Mouse (Mus musculus): ENCODE results near the gene Dennd1b.

Gene Dennd1b

DNA sequence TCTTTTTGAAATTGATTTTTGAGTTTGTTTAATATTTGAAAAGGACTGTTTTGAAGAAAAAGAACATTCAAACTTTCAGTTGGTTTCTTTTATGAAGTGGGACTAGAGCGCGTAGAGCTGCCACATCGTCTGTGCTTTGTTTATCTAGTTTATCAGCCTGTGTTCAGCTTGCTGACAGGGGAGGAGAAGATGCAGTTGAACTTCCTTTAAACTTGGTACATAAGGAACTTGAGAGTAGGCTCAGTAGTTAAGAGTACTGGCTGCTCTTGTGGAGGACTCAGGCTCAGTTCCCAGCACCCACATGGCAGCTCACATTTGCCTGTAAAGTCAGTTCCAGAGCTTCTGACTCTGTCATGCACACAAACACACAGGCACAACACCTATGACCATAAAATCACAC is 124.3 kb downstream of the Dennd1b start:
- DNase-seq = no peak

DNA sequence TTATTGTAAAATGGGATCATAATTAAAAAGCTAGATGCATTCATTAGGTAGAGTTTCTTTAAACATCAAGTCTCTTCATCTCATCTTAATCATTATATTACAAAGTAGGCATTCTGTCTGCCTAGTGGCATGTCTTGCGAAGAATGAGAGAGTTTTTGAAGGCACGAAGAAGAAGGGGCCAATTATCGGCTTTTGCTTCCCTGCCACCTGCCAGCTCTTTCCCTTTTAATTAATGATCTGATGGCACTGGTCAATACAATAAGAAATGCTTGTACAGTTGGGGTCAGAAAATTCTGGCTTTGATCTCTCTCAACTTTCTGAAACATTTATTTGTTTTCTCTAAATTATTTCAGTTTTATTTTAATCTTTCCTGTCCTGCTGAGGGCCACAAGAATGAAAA is 127.5 kb downstream of the Dennd1b start:
- no peak for DNase-seq

DNA sequence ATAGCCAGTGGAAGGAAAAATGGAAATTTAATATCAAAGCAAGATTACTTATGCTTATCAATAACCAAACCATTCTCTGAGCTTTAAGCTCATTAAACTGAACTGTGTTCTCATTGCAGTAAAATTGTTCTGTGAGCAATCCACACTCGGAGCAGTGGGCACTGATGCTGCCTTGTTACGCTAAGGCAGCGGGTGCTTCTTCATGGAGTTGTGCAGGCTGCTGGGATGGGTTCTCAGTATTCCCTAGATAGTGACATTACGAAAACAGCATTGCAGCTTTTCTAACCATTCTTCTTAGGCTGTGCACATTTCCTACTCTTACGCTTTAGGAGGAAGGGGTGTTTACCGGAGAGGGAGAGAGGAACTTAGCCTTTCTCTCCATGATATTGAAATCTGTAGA is 128.5 kb downstream of the Dennd1b start:
- DNase-seq = no peak

DNA sequence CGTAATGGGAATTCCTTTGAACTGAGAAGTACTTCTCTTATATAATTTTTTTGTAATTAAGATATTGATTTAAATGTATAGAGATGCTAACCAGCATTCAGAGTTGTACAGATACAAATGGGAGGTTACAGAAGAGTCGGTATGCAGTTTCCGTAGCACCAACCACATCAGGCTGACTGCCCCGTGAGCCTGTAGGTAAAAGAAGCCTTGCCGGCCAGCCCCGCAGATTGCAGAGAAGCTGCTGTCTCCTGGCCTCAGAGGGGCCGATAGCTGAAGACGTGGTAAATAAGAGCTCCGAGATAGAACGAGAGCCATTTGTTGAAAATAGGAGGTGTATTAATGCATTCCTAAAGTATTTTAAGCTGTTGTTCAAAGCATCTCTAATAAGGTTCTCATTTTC is 128.9 kb downstream of the Dennd1b start:
- DNase-seq = no peak

- DNase-seq = no peak
These were observed 129.5 kb downstream of the Dennd1b start for GRCm38 (mm10) chr1:139092722-139093121.

DNA sequence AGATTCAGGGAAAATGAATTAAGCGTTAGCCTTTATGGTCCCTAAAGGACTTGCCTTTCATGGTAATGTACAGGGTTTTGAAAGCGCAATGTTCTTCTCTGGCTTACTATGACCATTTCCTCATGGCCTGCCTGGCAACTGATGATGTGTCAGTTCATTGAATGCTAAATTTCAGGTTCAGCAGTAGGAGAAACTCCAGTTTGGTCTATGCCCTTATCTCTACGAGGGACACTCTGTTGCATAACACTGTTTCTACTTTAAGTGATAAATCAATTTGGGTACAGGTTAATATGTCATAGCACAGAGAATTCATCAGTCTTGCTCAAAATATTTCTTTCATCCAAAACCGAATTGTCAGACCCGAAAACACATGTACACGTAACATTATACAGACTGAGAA is 133.1 kb downstream of the Dennd1b start:
- DNase-seq = no peak

GRCm38 (mm10) chr1:139098088-139098487 is 134.9 kb downstream of the Dennd1b start:
- DNase-seq = no peak

DNA sequence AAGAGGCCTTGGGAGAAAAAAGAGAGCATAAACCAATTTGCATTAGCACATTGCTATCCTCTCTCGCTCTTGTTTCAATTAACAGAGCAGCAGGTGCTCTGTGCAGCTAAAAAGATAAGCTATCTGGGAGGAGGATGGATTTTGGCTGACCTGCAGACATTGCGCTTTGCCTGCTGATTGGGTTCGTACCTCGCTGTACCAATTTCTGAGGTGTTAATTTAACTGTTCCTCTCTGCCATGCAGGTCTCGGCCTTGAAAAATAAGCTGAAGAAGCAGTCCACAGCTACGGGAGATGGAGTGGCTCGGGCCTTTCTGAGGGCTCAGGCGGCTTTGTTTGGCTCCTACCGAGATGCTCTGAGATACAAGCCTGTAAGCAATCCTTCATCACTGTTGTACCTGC is 138.5 kb downstream of the Dennd1b start:
- DNase-seq = no peak

GRCm38 (mm10) chr1:139108251-139108650 is 145.0 kb downstream of the Dennd1b start:
- DNase-seq = no peak

DNA sequence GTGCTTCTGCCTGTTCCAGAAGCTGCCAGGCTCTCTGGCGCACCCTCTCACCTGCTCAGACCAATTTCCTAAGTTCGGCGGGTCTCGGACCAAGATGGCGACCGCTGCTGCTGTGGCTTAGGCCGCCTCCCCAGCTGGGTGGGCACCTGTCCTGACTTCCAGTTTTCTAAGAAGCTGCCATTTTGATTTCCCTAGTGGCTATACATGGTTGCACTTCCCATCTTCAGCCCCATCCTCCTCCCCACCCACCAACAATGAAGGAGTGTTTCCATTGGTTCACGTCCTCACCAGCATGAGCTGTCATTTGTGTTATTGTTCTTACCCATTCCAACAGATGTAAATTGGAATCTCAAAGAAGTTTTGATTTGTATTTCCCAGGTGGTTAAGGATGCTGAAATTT is 159.4 kb downstream of the Dennd1b start:
- no peak for DNase-seq

DNA sequence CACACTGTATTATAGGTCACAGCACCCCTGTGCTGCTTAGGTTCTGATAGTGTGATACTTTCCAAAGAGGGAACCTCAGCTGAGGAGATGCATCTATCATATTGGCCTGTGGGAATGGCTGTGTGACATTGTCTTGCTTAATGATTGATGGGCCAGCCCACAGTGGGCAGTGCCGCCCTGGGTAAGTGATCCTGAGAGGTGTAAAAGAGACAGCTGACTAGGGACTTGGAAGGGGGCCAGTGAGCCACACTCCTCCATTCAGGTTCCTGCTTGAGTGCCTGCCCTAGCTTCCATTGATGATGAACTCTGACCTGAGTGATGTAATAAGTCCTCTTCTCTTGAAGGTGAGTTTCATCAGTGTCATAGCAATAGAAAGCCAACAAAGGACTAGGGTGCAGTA is 176.4 kb downstream of the Dennd1b start:
- DNase-seq = no peak

DNA sequence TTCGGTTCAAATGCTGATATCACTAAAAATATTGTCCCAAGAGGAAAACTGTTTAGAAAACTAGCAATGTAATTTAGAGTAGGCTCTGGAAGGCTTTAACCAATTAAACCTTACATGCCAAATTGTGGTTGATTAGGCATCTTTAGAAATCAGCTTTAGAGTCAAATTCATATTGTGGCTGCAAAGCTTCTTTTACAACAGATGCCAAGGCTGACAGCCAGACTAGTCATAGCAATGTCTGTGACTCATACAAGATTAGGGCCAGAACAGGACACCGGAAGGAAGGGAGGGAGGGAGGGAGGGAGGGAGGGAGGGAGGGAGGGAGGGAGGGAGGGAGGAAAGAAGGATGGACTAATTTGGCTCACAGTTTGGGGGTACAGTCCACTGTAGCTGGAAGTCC is 182.3 kb downstream of the Dennd1b start:
- no peak for DNase-seq

DNA sequence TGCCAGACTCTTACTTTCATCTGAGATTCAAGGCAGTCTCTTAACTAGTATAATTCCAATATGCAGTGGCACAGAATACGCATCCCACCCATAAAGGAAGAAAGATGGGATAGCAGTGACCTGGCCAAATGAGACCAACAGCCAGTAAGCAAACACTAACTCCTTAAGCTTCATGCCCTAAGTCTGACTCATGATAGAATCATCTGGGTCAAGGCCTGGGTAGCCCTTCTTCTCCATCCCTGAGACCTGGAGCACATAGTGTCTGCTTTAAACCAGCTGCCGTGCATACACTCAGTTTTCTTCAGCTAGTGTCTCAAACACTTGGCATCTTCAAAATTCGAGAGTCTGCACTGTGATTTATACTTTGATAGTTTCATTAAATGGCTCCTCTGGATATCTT is 183.1 kb downstream of the Dennd1b start:
- DNase-seq = no peak

DNA sequence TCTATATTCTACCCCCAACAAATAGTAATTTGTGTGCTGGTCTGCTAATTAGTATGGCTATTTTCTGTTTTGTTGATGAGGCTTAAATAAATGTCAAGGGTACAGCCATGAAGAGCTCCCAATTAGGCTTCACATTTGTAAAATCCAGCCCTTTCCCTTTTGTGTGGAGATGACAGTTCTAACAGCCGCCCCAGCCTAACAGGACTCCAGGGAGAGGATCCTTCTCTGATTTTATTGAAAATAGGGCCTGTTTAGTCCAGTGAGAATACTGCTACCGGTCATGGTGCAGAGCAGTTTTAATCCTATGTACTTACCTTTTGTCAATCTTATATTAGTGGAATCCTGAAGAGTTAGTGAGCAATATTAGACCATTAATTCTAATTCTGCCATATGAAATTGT is 189.8 kb downstream of the Dennd1b start:
- no peak for DNase-seq

- DNase-seq = no peak
These were observed 190.3 kb downstream of the Dennd1b start for GRCm38 (mm10) chr1:139153493-139153892.

GRCm38 (mm10) chr1:139156397-139156796 is 193.2 kb downstream of the Dennd1b start:
- no peak for DNase-seq

- DNase-seq = no peak
These were observed 198.4 kb downstream of the Dennd1b start for GRCm38 (mm10) chr1:139161619-139162018.

- DNase-seq = no peak
These were observed 199.6 kb downstream of the Dennd1b start for GRCm38 (mm10) chr1:139162814-139163213.

DNA sequence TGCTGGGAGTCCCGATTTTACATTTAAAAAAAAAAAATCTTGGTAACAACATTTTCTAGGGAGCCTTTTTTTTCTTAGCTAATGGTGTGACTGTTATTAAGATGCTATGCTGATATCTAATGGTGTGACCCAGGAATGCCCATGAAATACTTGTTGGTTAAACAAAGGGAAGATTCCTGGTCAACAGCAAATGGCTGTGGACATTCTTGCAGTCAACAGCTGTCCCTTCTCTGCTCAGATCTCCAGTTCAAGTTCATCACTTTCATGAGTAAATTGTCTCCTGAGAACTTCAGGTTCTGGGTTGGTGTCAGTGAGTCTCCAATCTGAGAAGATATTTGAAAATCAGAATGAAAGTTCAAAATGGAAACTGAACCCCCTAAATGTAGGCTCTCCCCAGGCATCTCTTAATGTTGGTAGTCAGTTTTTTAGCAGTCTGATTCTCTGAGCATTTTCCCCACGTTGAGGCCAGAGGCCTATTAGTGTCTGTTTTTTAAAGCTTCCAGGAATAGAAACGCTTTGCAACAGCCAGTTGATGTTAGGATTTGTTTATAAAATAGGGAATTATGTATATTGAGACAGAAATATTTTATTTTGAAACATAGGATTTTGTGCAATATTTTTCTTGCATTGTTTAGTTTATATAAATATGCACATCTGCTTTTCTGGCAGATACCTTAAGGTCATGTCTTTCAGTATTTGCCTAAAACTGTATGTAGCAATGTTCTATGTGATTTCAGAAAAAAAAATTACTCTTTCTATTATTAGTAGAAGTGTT is 211.0 kb downstream of the Dennd1b start:
- DNase-seq = no peak

DNA sequence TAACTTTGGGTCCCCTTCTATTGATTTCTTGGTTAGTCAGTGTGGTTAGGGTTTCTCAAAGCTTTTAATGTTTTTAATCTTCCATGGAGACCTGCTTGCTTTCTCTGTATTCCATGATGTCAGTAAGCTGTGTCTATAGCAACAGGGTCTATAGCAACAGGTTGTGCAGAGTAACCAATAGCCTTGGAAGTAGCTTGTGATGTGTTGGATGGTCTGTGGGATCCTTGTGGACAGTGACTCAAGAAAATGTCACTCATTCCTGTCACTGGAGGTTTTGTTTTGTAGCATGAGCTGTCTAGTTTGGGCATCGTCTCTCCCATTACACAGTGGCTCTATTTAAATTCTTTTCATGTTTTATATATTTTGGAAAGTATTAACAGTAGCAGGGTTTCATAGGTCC is 216.5 kb downstream of the Dennd1b start:
- DNase-seq = no peak

DNA sequence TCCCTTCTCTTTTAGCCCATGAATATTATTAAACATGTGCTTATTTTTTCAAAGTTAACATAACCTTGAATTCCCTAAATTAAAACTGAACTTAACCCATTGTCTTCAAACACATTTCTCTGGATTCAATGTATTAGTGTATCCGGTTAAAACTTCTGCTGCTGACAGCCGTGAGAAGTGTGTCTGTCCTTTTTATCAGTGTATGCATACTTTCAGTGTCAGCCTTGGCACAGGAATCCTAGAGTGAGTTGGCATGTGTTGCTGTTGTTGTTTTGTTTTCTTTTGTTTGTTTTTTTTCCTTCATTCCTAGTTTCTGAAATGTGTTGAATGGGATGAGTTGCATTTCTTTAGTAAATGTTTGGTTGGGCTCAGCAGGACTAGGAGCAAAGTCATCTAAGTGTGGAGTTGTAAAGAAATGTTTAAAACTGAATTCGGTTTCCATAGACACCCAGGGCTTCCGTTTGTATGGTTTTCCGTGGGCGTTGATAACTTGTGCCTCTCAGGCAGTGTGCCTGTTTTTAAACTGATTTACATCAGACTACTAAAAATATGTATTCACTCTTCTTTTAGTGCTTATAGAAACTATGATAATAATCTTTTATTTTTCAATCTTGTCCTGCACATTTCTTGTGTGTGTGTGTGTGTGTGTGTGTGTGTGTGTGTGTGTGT is 217.4 kb downstream of the Dennd1b start:
- no peak for DNase-seq

DNA sequence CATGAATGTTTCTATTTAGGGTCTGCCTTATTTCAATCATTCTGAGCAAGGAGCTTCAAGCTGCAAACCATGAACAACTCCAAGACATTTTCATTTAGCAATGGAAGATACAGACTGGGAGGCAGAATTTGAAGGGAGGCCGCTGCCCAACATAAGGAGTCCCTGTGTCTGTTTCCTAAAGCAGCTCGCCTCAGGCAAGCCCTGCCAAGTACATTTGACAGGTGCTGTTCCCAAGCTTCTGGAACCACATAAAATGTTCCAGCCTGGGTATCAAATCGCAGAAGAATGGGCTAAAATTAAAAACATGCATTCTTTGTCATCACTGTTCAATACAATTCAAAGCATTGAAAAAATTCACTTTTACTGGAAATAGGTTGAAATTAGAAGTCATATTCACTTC is 229.4 kb downstream of the Dennd1b start:
- no peak for DNase-seq

GRCm38 (mm10) chr1:139194011-139194410 is 230.8 kb downstream of the Dennd1b start:
- DNase-seq = no peak

DNA sequence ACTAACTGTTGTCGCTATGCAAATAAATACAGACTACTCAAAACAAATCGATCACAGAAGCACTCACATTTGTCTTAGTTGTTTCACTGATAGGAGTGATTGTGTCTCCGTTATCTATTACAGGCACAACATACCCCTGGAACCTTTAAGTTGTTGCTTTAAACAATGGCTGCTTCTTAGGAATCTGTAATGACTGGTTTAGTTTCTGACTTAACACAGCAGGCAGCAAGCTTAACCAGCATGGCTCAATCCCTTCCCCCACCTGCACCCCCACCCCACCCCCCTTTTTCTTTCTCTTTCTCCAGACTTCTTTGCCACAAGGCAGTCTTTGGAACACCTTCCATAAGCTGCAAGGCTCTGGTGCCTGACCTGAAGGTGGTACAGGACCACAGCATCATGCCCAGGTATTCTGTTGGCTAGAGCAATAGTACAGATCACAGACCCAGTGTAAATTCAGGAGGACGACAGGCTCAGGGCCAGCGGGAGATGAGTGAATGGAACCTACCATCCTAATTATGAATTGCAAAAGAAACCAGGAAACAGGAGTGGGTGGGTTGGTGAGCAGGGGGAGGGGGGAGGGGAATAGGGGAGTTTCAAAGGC is 231.3 kb downstream of the Dennd1b start:
- no peak for DNase-seq

Data from kidney, adult 18-20 months (tissue).